Mouse (Mus musculus): ENCODE results near the gene Unc5a. TPM values are rescaled to one million over a fixed set of nuclear protein-coding genes. Genes with fewer than 3 reads are reported as not detected.

The Unc5a gene
- total and polyA plus RNA-seq, 3 experiments, result not detected

DNA sequence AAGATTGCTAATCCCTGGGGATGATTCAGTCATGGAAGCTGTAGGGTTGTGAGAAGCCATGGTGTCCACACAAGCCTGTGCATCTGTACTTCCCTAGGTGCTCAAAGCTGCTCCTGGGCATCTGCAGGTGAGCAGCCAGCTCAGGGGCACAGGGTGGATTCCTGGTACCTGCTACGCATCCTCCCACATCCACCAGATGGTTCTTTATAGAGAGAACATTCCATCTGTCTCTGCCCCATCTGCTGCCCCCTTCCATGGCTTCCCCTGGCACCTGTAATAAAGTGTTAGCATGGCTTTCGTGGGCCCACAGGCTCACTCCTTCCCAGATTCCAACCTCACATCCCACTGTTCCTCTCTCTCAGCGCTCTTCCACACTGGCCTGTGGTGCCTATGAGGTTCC lies 10.7 kb upstream of the Unc5a start:
- DNase-seq (ENCODE audit: low read depth, low spot score), result no peak
- H3K4me1 ChIP-seq (ENCODE audit: control insufficient read depth in 1 of 2, insufficient read depth in 2 of 2, low read length in 2 of 2), result no peaks in the 10 kb centered on the region
- no peaks in the 10 kb centered on the region for H3K27me3 ChIP-seq (ENCODE audit: control insufficient read depth in 1 of 2, insufficient read depth in 2 of 2, low read length in 2 of 2)
- H3K4me3 ChIP-seq (ENCODE audit: control insufficient read depth in 1 of 2, insufficient read depth in 1 of 2, low read depth in 2 of 2, low read length in 2 of 2), result no peak overlapping the region
- no peak overlapping the region for H3K27ac ChIP-seq (ENCODE audit: control insufficient read depth, low read depth, low read length)
- H3K36me3 ChIP-seq (ENCODE audit: control insufficient read depth in 1 of 2, insufficient read depth in 2 of 2, low read length in 2 of 2), result no peaks in the 10 kb centered on the region
- H3K9me3 ChIP-seq (replicated peaks; ENCODE audit: insufficient read depth, low read length), result no peaks in the 10 kb centered on the region
- no peak overlapping the region for H3K9ac ChIP-seq (ENCODE audit: control insufficient read depth, low read depth, low read length, poor library complexity, severe bottlenecking)
- TF ChIP-seq CTCF (IDR thresholded peaks at IDR 0.05 in 2 of 3, conservative IDR thresholded peaks at IDR 0.05 in 1 of 3; ENCODE audit: control insufficient read depth in 1 of 3, insufficient read depth in 1 of 3, low read depth in 2 of 3, low read length in 3 of 3, poor library complexity in 1 of 3, severe bottlenecking in 1 of 3), result no peak
- TF ChIP-seq MAX (IDR thresholded peaks at IDR 0.05; ENCODE audit: low read length), result no peak
- TF ChIP-seq GATA1 (IDR thresholded peaks at IDR 0.05; ENCODE audit: low read depth, low read length), result no peak
- no peak for TF ChIP-seq EP300 (IDR thresholded peaks at IDR 0.05; ENCODE audit: low read depth in 1 of 2, low read length in 2 of 2)
- TF ChIP-seq TCF12 (IDR thresholded peaks at IDR 0.05; ENCODE audit: low read depth, low read length), result no peak
- no peak for TF ChIP-seq HCFC1 (IDR thresholded peaks at IDR 0.05; ENCODE audit: low read depth, low read length)
- TF ChIP-seq CHD1 (IDR thresholded peaks at IDR 0.05; ENCODE audit: low read depth, low read length), result no peak
- no peak for TF ChIP-seq ZKSCAN1 (IDR thresholded peaks at IDR 0.05; ENCODE audit: low read depth, low read length)
- no peak for TF ChIP-seq ZC3H11A (IDR thresholded peaks at IDR 0.05; ENCODE audit: low read depth, low read length)
- TF ChIP-seq MYC (IDR thresholded peaks at IDR 0.05; ENCODE audit: low read depth, low read length), result no peak
- H3K79me2 ChIP-seq (ENCODE audit: control insufficient read depth, insufficient read depth, low read length, poor library complexity), result no peaks in the 10 kb centered on the region

DNA sequence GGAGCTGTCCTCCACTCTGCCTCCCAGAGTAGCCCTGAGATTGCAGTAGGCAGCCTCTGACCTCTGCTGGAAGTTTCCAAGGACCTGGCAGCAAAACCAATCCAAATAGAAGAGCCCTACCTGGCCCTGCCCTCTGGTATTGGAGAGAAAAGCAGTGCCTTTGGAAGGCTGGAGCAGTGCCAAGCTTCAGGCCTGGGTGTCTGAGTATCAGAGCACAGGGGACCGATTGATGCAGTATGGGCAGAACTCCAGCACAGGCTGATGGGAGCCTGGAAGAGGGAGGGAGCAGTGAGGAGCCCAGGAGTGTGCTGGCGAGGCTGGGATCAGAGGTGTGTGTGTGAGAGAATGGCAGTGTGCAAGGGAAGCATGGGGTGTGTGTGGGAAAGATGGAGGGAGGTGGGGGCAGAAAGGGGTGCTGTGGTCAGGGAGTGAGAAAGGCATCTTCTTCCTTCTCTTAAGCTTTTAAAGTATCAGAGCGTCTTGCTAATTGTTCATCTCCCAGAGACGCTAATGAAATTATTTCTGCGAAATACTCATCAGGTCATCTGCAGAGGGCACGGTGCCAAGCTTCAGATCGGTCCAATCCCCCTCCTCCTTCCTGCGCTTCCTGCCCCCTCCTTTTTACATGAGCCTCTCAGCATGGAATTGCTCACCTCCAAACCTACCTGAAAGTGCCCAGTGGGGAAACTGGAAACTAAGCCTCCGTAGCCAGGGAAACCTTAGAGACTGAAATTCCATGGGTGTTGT lies 4.6 kb upstream of the Unc5a start:
- Histone ChIP-seq H3K9ac (ENCODE audit: control insufficient read depth, low read depth, low read length, poor library complexity, severe bottlenecking) (no peak overlapping the region), H3K27me3 (ENCODE audit: control insufficient read depth in 1 of 2, insufficient read depth in 2 of 2, low read length in 2 of 2) (no peaks in the 10 kb centered on the region), H3K36me3 (ENCODE audit: control insufficient read depth in 1 of 2, insufficient read depth in 2 of 2, low read length in 2 of 2) (no peaks in the 10 kb centered on the region), H3K4me3 (ENCODE audit: control insufficient read depth in 1 of 2, insufficient read depth in 1 of 2, low read depth in 2 of 2, low read length in 2 of 2) (no peak overlapping the region), H3K9me3 (replicated peaks; ENCODE audit: insufficient read depth, low read length) (no peaks in the 10 kb centered on the region), H3K79me2 (ENCODE audit: control insufficient read depth, insufficient read depth, low read length, poor library complexity) (no peaks in the 10 kb centered on the region), H3K4me1 (ENCODE audit: control insufficient read depth in 1 of 2, insufficient read depth in 2 of 2, low read length in 2 of 2) (no peaks in the 10 kb centered on the region), H3K27ac (ENCODE audit: control insufficient read depth, low read depth, low read length) (no peak overlapping the region)
- TF ChIP-seq POLR2AphosphoS5 (IDR thresholded peaks at IDR 0.05; ENCODE audit: borderline replicate concordance, low read depth, low read length), result no peak
- TF ChIP-seq ETS1 (IDR thresholded peaks at IDR 0.05; ENCODE audit: low read depth, low read length), result no peak
- DNase-seq (ENCODE audit: low read depth, low spot score), result no peak

DNA sequence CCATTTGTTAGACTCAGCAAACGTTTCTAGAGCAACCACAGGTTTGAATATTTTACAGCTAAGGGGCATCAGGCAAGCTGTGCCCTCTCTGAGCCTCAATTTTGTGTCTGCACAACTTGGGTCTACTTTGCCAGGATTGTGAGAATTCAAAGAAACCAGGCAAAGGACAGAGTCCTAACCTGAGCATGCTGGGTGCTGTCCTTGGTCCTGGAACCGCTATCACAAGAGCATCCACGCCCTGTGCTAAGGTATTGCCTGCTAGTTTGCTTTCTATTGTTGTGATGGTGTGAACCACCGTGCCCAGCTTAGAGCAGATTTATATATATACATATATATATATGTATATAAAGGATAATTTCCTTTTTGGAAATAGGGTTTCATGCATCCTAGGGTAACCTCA lies 3.9 kb upstream of the Unc5a start:
- H3K27me3 ChIP-seq (ENCODE audit: control insufficient read depth in 1 of 2, insufficient read depth in 2 of 2, low read length in 2 of 2), result no peaks in the 10 kb centered on the region
- peak; percentile 48 for DNase-seq (ENCODE audit: low read depth, low spot score)
- H3K9ac ChIP-seq (ENCODE audit: control insufficient read depth, low read depth, low read length, poor library complexity, severe bottlenecking), result no peak overlapping the region
- H3K79me2 ChIP-seq (ENCODE audit: control insufficient read depth, insufficient read depth, low read length, poor library complexity), result no peaks in the 10 kb centered on the region
- no peaks in the 10 kb centered on the region for H3K4me1 ChIP-seq (ENCODE audit: control insufficient read depth in 1 of 2, insufficient read depth in 2 of 2, low read length in 2 of 2)
- no peaks in the 10 kb centered on the region for H3K36me3 ChIP-seq (ENCODE audit: control insufficient read depth in 1 of 2, insufficient read depth in 2 of 2, low read length in 2 of 2)
- H3K9me3 ChIP-seq (replicated peaks; ENCODE audit: insufficient read depth, low read length), result no peaks in the 10 kb centered on the region
- no peak overlapping the region for H3K27ac ChIP-seq (ENCODE audit: control insufficient read depth, low read depth, low read length)
- H3K4me3 ChIP-seq (ENCODE audit: control insufficient read depth in 1 of 2, insufficient read depth in 1 of 2, low read depth in 2 of 2, low read length in 2 of 2), result no peak overlapping the region
- TF ChIP-seq GATA1 (IDR thresholded peaks at IDR 0.05; ENCODE audit: low read depth, low read length), result no peak
- TF ChIP-seq JUND (IDR thresholded peaks at IDR 0.05; ENCODE audit: low read depth, low read length), result no peak
- no peak for TF ChIP-seq MAFK (IDR thresholded peaks at IDR 0.05; ENCODE audit: borderline replicate concordance, low read depth, low read length)
- no peak for TF ChIP-seq E2F4 (IDR thresholded peaks at IDR 0.05; ENCODE audit: borderline replicate concordance, low read depth, low read length)
- TF ChIP-seq CHD1 (IDR thresholded peaks at IDR 0.05; ENCODE audit: low read depth, low read length), result no peak
- TF ChIP-seq TCF12 (IDR thresholded peaks at IDR 0.05; ENCODE audit: low read depth, low read length), result no peak
- no peak for TF ChIP-seq MYC (IDR thresholded peaks at IDR 0.05; ENCODE audit: low read depth, low read length)
- no peak for TF ChIP-seq SMC3 (IDR thresholded peaks at IDR 0.05; ENCODE audit: low read depth, low read length)
